Mouse (Mus musculus) liver, embryonic 11.5 days (tissue): ENCODE results near the gene Bmt2. TPM values are rescaled to one million over a fixed set of nuclear protein-coding genes. Genes with fewer than 3 reads are reported as not detected.
A peak's percentile ranks its signal among the peaks of the same experiment; 100 is the strongest.

Experiments
- ATAC-seq: fragments of 200-750 bp; cut with Nextera tagmentation; replicated peaks from 2 replicates; pipeline ENCODE4 v1.8.0; 2017; ENCODE audit warnings: moderate number of reproducible peaks, mild to moderate bottlenecking, moderate TSS enrichment, moderate library complexity; ENCODE audit not compliant: low FRiP score
- DNase-seq: peaks from one replicate; pipeline ENCODE4 v3.0.0-alpha.2; 2017; ENCODE audit warnings: low spot score
- H3K27ac ChIP-seq: fragments of 300-500 bp; sonication (generic); 2 replicates; pipeline ENCODE4 v1.5.1; 2014; ENCODE audit warnings: mild to moderate bottlenecking, low read depth, low read length, control low read depth
- H3K27me3 ChIP-seq: fragments of 300-500 bp; sonication (generic); replicated peaks from 2 replicates; pipeline ENCODE4 v1.6.1; 2014; ENCODE audit warnings: low read length, mixed read lengths; ENCODE audit not compliant: control insufficient read depth, insufficient read depth
- H3K36me3 ChIP-seq: fragments of 300-500 bp; sonication (generic); 2 replicates; pipeline ENCODE4 v1.6.1; 2014; ENCODE audit warnings: mild to moderate bottlenecking, low read length, moderate library complexity, mixed read lengths; ENCODE audit not compliant: control insufficient read depth, insufficient read depth
- H3K4me1 ChIP-seq: fragments of 300-500 bp; sonication (generic); replicated peaks from 2 replicates; pipeline ENCODE4 v1.6.1; 2014; ENCODE audit warnings: low read length, mixed read lengths; ENCODE audit not compliant: control insufficient read depth, insufficient read depth
- H3K4me2 ChIP-seq: fragments of 300-500 bp; sonication (generic); 2 replicates; pipeline ENCODE4 v1.6.1; 2014; ENCODE audit warnings: mild to moderate bottlenecking, control low read depth, moderate library complexity
- H3K4me3 ChIP-seq: fragments of 300-500 bp; sonication (generic); 2 replicates; pipeline ENCODE4 v1.5.1; 2014; ENCODE audit warnings: low read depth, low read length, control low read depth
- H3K9ac ChIP-seq: fragments of 300-500 bp; sonication (generic); 2 replicates; pipeline ENCODE4 v1.6.1; 2014; ENCODE audit warnings: low read depth, low read length, control low read depth
- H3K9me3 ChIP-seq: fragments of 300-500 bp; sonication (generic); 2 replicates; pipeline ENCODE4 v1.6.1; 2016; ENCODE audit warnings: low read length, inconsistent platforms, mixed read lengths; ENCODE audit not compliant: control insufficient read depth
- WGBS: fragments of 180-500 bp; shearing (Covaris S2); extraction: QIAGEN DNeasy Blood & Tissue Kit; methylation state at CpG from one replicate; pipeline ENCODE4 v1.1.7; 2014; 5-methylcytosine and 5-hydroxymethylcytosine counted together
- polyA plus RNA-seq: library from polyadenylated mRNA; unstranded; fragments of >200 nt; fragmentation: Nextera tagmentation; extraction: Ambion mirVana; gene quantifications from 2 replicates; pipeline ENCODE4 v1.2.1, GENCODE M21; 2014

Bmt2 gene
- polyA plus RNA-seq, 1 experiment from 2014 or later = 12.9 TPM

- Histone ChIP-seq H3K4me1 (0 out of 2 replicates have a peak, but pooled peaks cover 4% of the 10 kb centered on the region), H3K36me3 (peaks cover 13% of the 10 kb centered on the region; the same call in 1 of the 2 replicates), H3K9me3 (no peaks in the 10 kb centered on the region), H3K4me2 (no peak overlapping the region), H3K4me3 (no peak overlapping the region), H3K27ac (no peak overlapping the region), H3K27me3 (no peaks in the 10 kb centered on the region), H3K9ac (no peak overlapping the region)
- DNase-seq = no peak
- ATAC-seq = no peak; the same call in 1 of the 2 replicates
- 58% methylated on average over 4 of the region's 4 CpGs for WGBS
Measured at GRCm38 (mm10) chr6:13592729-13593345, 84.9 kb downstream of the Bmt2 start.

- Histone ChIP-seq H3K9me3 (no peaks in the 10 kb centered on the region), H3K9ac (no peak overlapping the region), H3K4me3 (no peak overlapping the region), H3K4me1 (peaks cover 11% of the 10 kb centered on the region), H3K27ac (peak overlapping the region; percentile 59), H3K4me2 (peak overlapping the region; percentile 29; the same call in 1 of the 2 replicates), H3K27me3 (no peaks in the 10 kb centered on the region), H3K36me3 (peaks cover 9% of the 10 kb centered on the region; the same call in 1 of the 2 replicates)
- ATAC-seq = peak; percentile 84
- peak; percentile 36 for DNase-seq
- 15% methylated on average over 2 of the region's 2 CpGs for WGBS
Measured at GRCm38 (mm10) chr6:13586560-13586959, 91.2 kb downstream of the Bmt2 start.

GRCm38 (mm10) chr6:13586154-13586553 lies 91.6 kb downstream of the Bmt2 start:
- ATAC-seq (peak; percentile 73), DNase-seq (no peak)
- 39% methylated on average over 8 of the region's 8 CpGs for WGBS
- Histone ChIP-seq H3K36me3 (peaks cover 9% of the 10 kb centered on the region; the same call in 1 of the 2 replicates), H3K27me3 (no peaks in the 10 kb centered on the region), H3K27ac (peak overlapping the region; percentile 59), H3K4me1 (peaks cover 11% of the 10 kb centered on the region), H3K9ac (no peak overlapping the region), H3K4me3 (no peak overlapping the region), H3K9me3 (no peaks in the 10 kb centered on the region), H3K4me2 (peak overlapping the region; percentile 29; the same call in 1 of the 2 replicates)

GRCm38 (mm10) chr6:13584788-13585187 lies 93.0 kb downstream of the Bmt2 start:
- DNase-seq (no peak), ATAC-seq (no peak)
- H3K4me3 ChIP-seq = no peak overlapping the region
- no peak overlapping the region for H3K27ac ChIP-seq
- no peak overlapping the region for H3K4me2 ChIP-seq
- H3K4me1 ChIP-seq = peaks cover 11% of the 10 kb centered on the region
- WGBS = 84% methylated on average over 6 of the region's 6 CpGs
- no peaks in the 10 kb centered on the region for H3K9me3 ChIP-seq
- H3K9ac ChIP-seq = no peak overlapping the region
- H3K36me3 ChIP-seq = peaks cover 7% of the 10 kb centered on the region; the same call in 1 of the 2 replicates
- H3K27me3 ChIP-seq = no peaks in the 10 kb centered on the region

- Histone ChIP-seq H3K4me2 (no peak overlapping the region), H3K4me1 (peaks cover 9% of the 10 kb centered on the region), H3K9me3 (no peaks in the 10 kb centered on the region), H3K27ac (no peak overlapping the region), H3K27me3 (no peaks in the 10 kb centered on the region), H3K36me3 (peaks cover 4% of the 10 kb centered on the region; the same call in 1 of the 2 replicates), H3K9ac (no peak overlapping the region), H3K4me3 (no peak overlapping the region)
- DNase-seq (no peak), ATAC-seq (no peak)
- 83% methylated on average over 1 of the region's 1 CpGs for WGBS
Measured at GRCm38 (mm10) chr6:13582075-13582474, 95.7 kb downstream of the Bmt2 start.

Other genes starting within 250 kb of the Bmt2 start
- 29.1 and 32.3 TPM in 2 replicates for gene Tmem168, start 69.9 kb downstream of the Bmt2 start, polyA plus RNA-seq
- 5.1 and 5.7 TPM in 2 replicates for gene Gpr85, start 162.0 kb upstream of the Bmt2 start, polyA plus RNA-seq
- gene 2610001J05Rik, start 193.6 kb upstream of the Bmt2 start, polyA plus RNA-seq = 72.4 and 74.0 TPM in 2 replicates